Mouse (Mus musculus): ENCODE results near the gene Ccdc182. TPM values are rescaled to one million over a fixed set of nuclear protein-coding genes. Genes with fewer than 3 reads are reported as not detected.

The Ccdc182 gene
- total and polyA plus RNA-seq, 2 experiments from 2014 or later = not detected

- H3K4me3 ChIP-seq (ENCODE audit: low read depth, low read length) = no peak overlapping the region
Observed at GRCm38 (mm10) chr11:88251972-88252766, 41.7 kb upstream of the Ccdc182 start.

GRCm38 (mm10) chr11:88252767-88253513, 40.9 kb upstream of the Ccdc182 start:
- Histone ChIP-seq H3K27ac (ENCODE audit: low read depth) (peak overlapping the region; percentile 65), H3K27me3 (ENCODE audit: control insufficient read depth, insufficient read depth, low read length) (no peaks in the 10 kb centered on the region), H3K9ac (replicated peaks; ENCODE audit: low read depth, low read length) (no peak overlapping the region), H3K36me3 (replicated peaks; ENCODE audit: control insufficient read depth, insufficient read depth, low read length) (no peaks in the 10 kb centered on the region), H3K4me1 (ENCODE audit: control insufficient read depth, insufficient read depth) (peaks cover 20% of the 10 kb centered on the region), H3K4me2 (ENCODE audit: low read depth, low read length) (no peak overlapping the region), H3K4me3 (ENCODE audit: low read depth, low read length) (no peak overlapping the region), H3K9me3 (replicated peaks; ENCODE audit: control insufficient read depth, low read length) (no peaks in the 10 kb centered on the region)
- TF ChIP-seq EP300 (IDR thresholded peaks at IDR 0.05; ENCODE audit: low read depth) (no peak; the same call in 1 of the 2 replicates), CTCF (IDR thresholded peaks at IDR 0.05; ENCODE audit: low read depth) (no peak)
- ATAC-seq (ENCODE audit: insufficient read depth, low read depth) (peak; percentile 75), DNase-seq (ENCODE audit: low spot score) (peak; percentile 61)
- WGBS = 14% methylated on average over 16 of the region's 18 CpGs

More at GRCm38 (mm10) chr11:88251972-88252766, 41.7 kb upstream of the Ccdc182 start:
- DNase-seq (ENCODE audit: low spot score) = peak; percentile 84
- WGBS = 16% methylated on average over 22 of the region's 22 CpGs
- Histone ChIP-seq H3K4me2 (ENCODE audit: low read depth, low read length) (peak overlapping the region; percentile 31; the same call in 1 of the 2 replicates), H3K27ac (ENCODE audit: low read depth) (peak overlapping the region; percentile 65), H3K9me3 (replicated peaks; ENCODE audit: control insufficient read depth, low read length) (no peaks in the 10 kb centered on the region), H3K4me1 (ENCODE audit: control insufficient read depth, insufficient read depth) (peaks cover 20% of the 10 kb centered on the region), H3K9ac (replicated peaks; ENCODE audit: low read depth, low read length) (no peak overlapping the region), H3K27me3 (ENCODE audit: control insufficient read depth, insufficient read depth, low read length) (no peaks in the 10 kb centered on the region), H3K36me3 (replicated peaks; ENCODE audit: control insufficient read depth, insufficient read depth, low read length) (no peaks in the 10 kb centered on the region)
- TF ChIP-seq CTCF (IDR thresholded peaks at IDR 0.05; ENCODE audit: low read depth) (peak; percentile 98), EP300 (IDR thresholded peaks at IDR 0.05; ENCODE audit: low read depth) (no peak)
- peak; percentile 85 for ATAC-seq (ENCODE audit: insufficient read depth, low read depth)

DNA sequence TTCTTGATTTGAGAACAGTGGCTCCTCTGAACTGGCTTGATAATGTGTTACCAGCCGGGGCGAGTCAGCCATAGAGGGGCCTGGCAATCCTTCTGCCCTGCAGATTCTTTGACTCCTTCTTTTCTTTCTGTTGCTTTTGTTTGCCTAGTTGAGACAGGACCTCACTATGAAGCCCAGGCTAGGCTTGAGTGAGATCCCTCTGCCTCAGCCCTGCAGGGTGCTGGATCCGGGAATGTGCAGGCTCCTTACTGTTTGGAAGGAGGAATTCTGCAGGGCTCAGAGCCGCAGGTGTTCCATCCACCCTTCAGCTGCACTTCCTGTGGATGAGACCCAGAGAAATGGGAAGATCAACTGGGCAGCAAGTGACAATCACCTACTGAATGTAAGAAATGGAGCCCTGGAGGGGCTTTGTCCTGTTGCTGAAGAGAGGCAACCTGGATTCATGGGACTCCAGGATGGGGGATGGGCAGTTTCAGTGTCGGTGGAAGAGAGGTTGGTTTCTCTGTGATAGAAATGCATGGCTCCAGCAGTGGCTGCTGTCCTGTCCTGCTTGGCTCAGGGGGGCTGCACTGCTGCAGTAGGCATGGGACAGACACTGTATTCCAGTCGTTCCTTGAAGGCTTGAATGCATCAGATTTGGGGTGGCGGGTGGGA, 40.2 kb upstream of the Ccdc182 start:
- Histone ChIP-seq H3K36me3 (replicated peaks; ENCODE audit: control insufficient read depth, insufficient read depth, low read length) (no peaks in the 10 kb centered on the region), H3K9ac (replicated peaks; ENCODE audit: low read depth, low read length) (no peak overlapping the region), H3K9me3 (replicated peaks; ENCODE audit: control insufficient read depth, low read length) (0 out of 2 replicates have a peak, but pooled peaks cover 3% of the 10 kb centered on the region), H3K4me1 (ENCODE audit: control insufficient read depth, insufficient read depth) (peaks cover 20% of the 10 kb centered on the region), H3K4me2 (ENCODE audit: low read depth, low read length) (no peak overlapping the region), H3K27ac (ENCODE audit: low read depth) (peak overlapping the region; percentile 65), H3K4me3 (ENCODE audit: low read depth, low read length) (no peak overlapping the region), H3K27me3 (ENCODE audit: control insufficient read depth, insufficient read depth, low read length) (no peaks in the 10 kb centered on the region)
- WGBS = 59% methylated on average over 7 of the region's 7 CpGs
- TF ChIP-seq EP300 (IDR thresholded peaks at IDR 0.05; ENCODE audit: low read depth) = no peak
- TF ChIP-seq CTCF (IDR thresholded peaks at IDR 0.05; ENCODE audit: low read depth) = no peak
- DNase-seq (ENCODE audit: low spot score) (no peak), ATAC-seq (ENCODE audit: insufficient read depth, low read depth) (no peak)

DNA sequence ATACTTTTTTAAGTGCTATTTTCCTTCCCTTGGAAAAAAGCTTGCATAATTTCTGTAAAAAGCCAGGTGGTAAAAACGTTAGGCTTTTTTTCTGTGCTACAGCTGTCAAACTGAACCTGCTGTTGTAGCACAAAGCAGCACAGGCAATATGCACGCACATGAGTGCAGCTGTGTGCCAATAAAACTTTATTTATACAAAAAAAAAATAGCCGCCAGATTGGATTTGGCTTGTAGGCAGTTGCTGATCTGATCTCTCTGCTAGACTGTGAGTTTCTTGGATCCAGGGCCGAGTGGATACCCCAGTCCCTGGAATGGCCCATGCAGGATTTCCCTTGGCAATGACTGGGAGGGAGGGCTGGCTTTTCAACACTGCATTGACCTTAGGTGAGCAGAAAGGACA, 36.2 kb upstream of the Ccdc182 start:
- DNase-seq (ENCODE audit: low spot score) (no peak), ATAC-seq (ENCODE audit: insufficient read depth, low read depth) (no peak)
- Histone ChIP-seq H3K4me2 (ENCODE audit: low read depth, low read length) (no peak overlapping the region), H3K9ac (replicated peaks; ENCODE audit: low read depth, low read length) (no peak overlapping the region), H3K4me3 (ENCODE audit: low read depth, low read length) (no peak overlapping the region), H3K4me1 (ENCODE audit: control insufficient read depth, insufficient read depth) (peaks cover 12% of the 10 kb centered on the region), H3K27me3 (ENCODE audit: control insufficient read depth, insufficient read depth, low read length) (no peaks in the 10 kb centered on the region), H3K9me3 (replicated peaks; ENCODE audit: control insufficient read depth, low read length) (0 out of 2 replicates have a peak, but pooled peaks cover 6% of the 10 kb centered on the region), H3K36me3 (replicated peaks; ENCODE audit: control insufficient read depth, insufficient read depth, low read length) (no peaks in the 10 kb centered on the region), H3K27ac (ENCODE audit: low read depth) (no peak overlapping the region)
- WGBS = 79% methylated on average over 4 of the region's 4 CpGs
- TF ChIP-seq EP300 (IDR thresholded peaks at IDR 0.05; ENCODE audit: low read depth) (no peak), CTCF (IDR thresholded peaks at IDR 0.05; ENCODE audit: low read depth) (no peak)

- H3K4me2 ChIP-seq (ENCODE audit: low read depth, low read length) = no peak overlapping the region
- H3K36me3 ChIP-seq (replicated peaks; ENCODE audit: control insufficient read depth, insufficient read depth, low read length) = no peaks in the 10 kb centered on the region
- no peak overlapping the region for H3K9ac ChIP-seq (replicated peaks; ENCODE audit: low read depth, low read length)
- H3K4me1 ChIP-seq (ENCODE audit: control insufficient read depth, insufficient read depth) = peaks cover 12% of the 10 kb centered on the region
- no peak overlapping the region for H3K4me3 ChIP-seq (ENCODE audit: low read depth, low read length)
- H3K9me3 ChIP-seq (replicated peaks; ENCODE audit: control insufficient read depth, low read length) = 0 out of 2 replicates have a peak, but pooled peaks cover 6% of the 10 kb centered on the region
- TF ChIP-seq CTCF (IDR thresholded peaks at IDR 0.05; ENCODE audit: low read depth) = no peak
- TF ChIP-seq EP300 (IDR thresholded peaks at IDR 0.05; ENCODE audit: low read depth) = no peak
- no peaks in the 10 kb centered on the region for H3K27me3 ChIP-seq (ENCODE audit: control insufficient read depth, insufficient read depth, low read length)
- no peak for ATAC-seq (ENCODE audit: insufficient read depth, low read depth)
- no peak for DNase-seq (ENCODE audit: low spot score)
- 78% methylated on average over 4 of the region's 4 CpGs for WGBS
- H3K27ac ChIP-seq (ENCODE audit: low read depth) = no peak overlapping the region
Observed at GRCm38 (mm10) chr11:88258212-88258611, 35.6 kb upstream of the Ccdc182 start.
